Mouse (Mus musculus): ENCODE data around the gene Lyrm1.

- TF ChIP-seq CTCF (IDR thresholded peaks at IDR 0.05; ENCODE audit: insufficient read depth, low read depth, low read length) (no peak), POLR2A (IDR thresholded peaks at IDR 0.05; ENCODE audit: insufficient read depth, low read depth, low read length) (no peak)
These were observed 25.4 kb downstream of the Lyrm1 start for GRCm38 (mm10) chr7:119921054-119921453.

All from olfactory bulb, adult 2 months (tissue).